Comparison of ENCODE assay signal across 8 mouse cellular contexts in the genomic region with DNA sequence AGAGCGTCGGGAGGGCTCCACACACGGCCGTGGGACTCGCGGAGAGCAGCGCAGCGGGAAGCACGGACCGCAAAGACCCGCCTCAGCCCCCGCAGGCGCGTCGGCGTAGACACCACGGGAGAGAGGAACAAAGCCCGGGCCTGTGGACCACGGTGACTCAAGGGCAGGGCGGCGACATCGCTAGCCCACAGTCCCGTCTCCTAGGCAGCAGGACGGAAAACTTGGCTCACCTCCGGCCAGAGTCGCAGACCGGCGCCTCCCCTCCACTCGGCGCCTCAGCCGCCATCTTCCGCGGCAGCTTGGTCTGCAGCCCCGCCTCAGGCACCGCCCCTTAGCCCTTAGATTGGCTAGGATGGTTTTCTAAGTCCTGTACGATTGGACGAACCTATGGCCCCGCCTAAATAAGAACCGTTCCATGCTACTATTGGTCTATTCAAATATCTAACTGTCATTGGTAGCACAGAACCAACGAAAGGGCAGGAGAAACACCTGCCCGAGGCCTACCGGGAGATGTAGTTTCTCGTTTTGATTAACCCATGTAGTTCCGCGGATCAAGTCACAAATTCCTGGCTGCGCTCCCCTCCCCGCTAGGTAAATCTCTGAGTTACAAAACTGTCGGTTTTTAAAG. TPM values are rescaled to one million over a fixed set of nuclear protein-coding genes. Genes with fewer than 3 reads are reported as not detected.
DNase-seq lines count a peak whose midpoint lies in the region; ATAC-seq lines count a peak whose summit lies in the region.

A gene (minus strand): TSS at position 306 of the 628 bp plus-strand sequence.

- H3K4me3 ChIP-seq in hindbrain, embryonic 16.5 days (ENCODE audit: low read length), result peak within 1 kb of the TSS; percentile 69
- peak within 1 kb of the TSS; percentile 68 for H3K4me3 ChIP-seq in macrophage (ENCODE audit: inconsistent target)

- peaks cover 35% of the 10 kb centered on the region for H3K79me2 ChIP-seq in macrophage (ENCODE audit: inconsistent target)

- peak; percentile 100 for ATAC-seq in hindbrain, embryonic 16.5 days

- no peaks in the 10 kb centered on the region for H3K36me3 ChIP-seq in hindbrain, embryonic 16.5 days (ENCODE audit: control insufficient read depth, insufficient read depth, low read length)
- H3K36me3 ChIP-seq in macrophage (ENCODE audit: inconsistent target), result no peaks in the 10 kb centered on the region

- H3K27ac ChIP-seq in hindbrain, embryonic 16.5 days (ENCODE audit: low read depth, low read length), result peak within 1 kb of the TSS; percentile 63
- peak within 1 kb of the TSS; percentile 69 for H3K27ac ChIP-seq in macrophage

- peaks cover 10% of the 10 kb centered on the region for H3K4me1 ChIP-seq in hindbrain, embryonic 16.5 days (ENCODE audit: control insufficient read depth, insufficient read depth, low read depth, low read length)

- peak; percentile 81 for DNase-seq in WW6 (ENCODE audit: low read depth, low spot score)
- DNase-seq in cerebellum, postnatal 4 days (ENCODE audit: low spot score in 2 of 2), result peak; percentile 65 to 89
- peak; percentile 94 for DNase-seq in gastrocnemius, adult 18-20 months (ENCODE audit: low spot score)
- peak; percentile 75 to 89 for DNase-seq in left cerebral cortex, adult 18-20 months (ENCODE audit: low spot score in 2 of 2)
- peak; percentile 93 for DNase-seq in right cerebral cortex, adult 18-20 months
- DNase-seq in urinary bladder, postnatal 10 days (ENCODE audit: low spot score), result peak; percentile 49

- no peaks in the 10 kb centered on the region for H3K27me3 ChIP-seq in hindbrain, embryonic 16.5 days (replicated peaks; ENCODE audit: control insufficient read depth, insufficient read depth, low read length)

- H3K4me2 ChIP-seq in hindbrain, embryonic 16.5 days (ENCODE audit: low read length), result peak within 1 kb of the TSS; percentile 83

- H3K9ac ChIP-seq in hindbrain, embryonic 16.5 days (ENCODE audit: low read depth, low read length), result peak within 1 kb of the TSS; percentile 64

- H3K9me3 ChIP-seq in hindbrain, embryonic 16.5 days (ENCODE audit: control insufficient read depth, low read length), result no peaks in the 10 kb centered on the region

- WGBS in hindbrain, embryonic 16.5 days, result 0% methylated on average over 46 of the region's 48 CpGs
- WGBS in macrophage (ENCODE audit: missing documents), result under 1% methylated on average over 47 of the region's 48 CpGs

RNA-seq across cellular contexts. Expression of the gene that starts here (rescaled TPM):
- total RNA-seq in gastrocnemius, adult 18-20 months (2021), result 1 to 10 TPM; 8.0 to 8.1 TPM
- polyA plus RNA-seq in hindbrain, embryonic 16.5 days (2015; fragmentation: Nextera tagmentation; extraction: Ambion mirVana), result 3.8 and 5.9 TPM in 2 replicates
- total RNA-seq in left cerebral cortex, adult 18-20 months (2021), result 1 to 10 TPM; 3.2 to 3.8 TPM
- total RNA-seq in macrophage (2018; cell fraction: chromatin; rRNA removed), result 100 to 1,000 TPM in 17 of 26 experiments, 10 to 100 TPM in 8, 1 to 10 TPM in 1; 7.7 to 676 (median 183) TPM
- 100 to 1,000 TPM in 12 of 26 experiments, 10 to 100 TPM in 14; 20.1 to 192 (median 78.1) TPM for total RNA-seq in macrophage (2018; cell fraction: cytosol; rRNA removed)
- 100 to 1,000 TPM in 19 of 26 experiments, 10 to 100 TPM in 7; 28.2 to 692 (median 204) TPM for total RNA-seq in macrophage (2018; cell fraction: nucleus; rRNA removed)
- polyA plus RNA-seq in macrophage (2018), result 95.1 to 159 TPM (median 112 TPM) in 3 replicates

Comparison
In these comparisons a context has a peak if more than half of its experiments do, and no peak if none do; other contexts are left out.
1. Peak in every context shown above with its lines: DNase-seq, ATAC-seq, H3K4me3 ChIP-seq and H3K27ac ChIP-seq.
2. RNA of the gene that starts here (polyA plus RNA-seq): 95.1 to 159 TPM in macrophage; 3.8 to 5.9 TPM in hindbrain, embryonic 16.5 days; every median in the first group is over 10 times any median in the second.